Mouse (Mus musculus) adrenal gland, adult 18-20 months (tissue): ENCODE measurements at regions not wholly inside any gene's neighbourhood (a gene's known extent, or its start where the extent isn't known, plus 50 kb on each side); places are given as distances from the start of the nearest gene placed in this dataset.

Source experiments
- DNase-seq, 2 experiments: peaks; one replicate each; pipeline ENCODE4 v3.0.0; 2021 to 2022; ENCODE audit warnings: low spot score in 2 of 2

- DNase-seq = no peak
These were observed 218.4 kb upstream of the Pkn2 start for GRCm38 (mm10) chr3:143100203-143100602.

DNA sequence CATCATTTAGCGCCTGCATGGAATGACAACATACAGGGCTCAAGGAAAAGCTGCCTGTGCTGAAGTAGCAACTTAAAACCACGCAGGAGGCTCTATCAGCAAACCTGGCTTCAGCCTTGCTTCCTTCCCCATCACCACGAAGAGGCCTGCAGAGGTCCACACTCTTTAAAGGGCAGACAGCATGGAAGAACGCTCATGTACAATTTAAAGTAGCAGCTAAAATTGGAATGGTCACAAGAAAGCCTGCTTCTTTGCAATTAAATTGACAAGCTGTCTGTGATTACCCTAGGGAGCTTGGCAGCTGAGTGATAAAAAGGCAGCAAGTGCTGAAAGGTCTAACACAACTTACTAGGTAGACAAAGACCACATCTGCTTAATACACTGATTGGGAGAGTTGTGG is 210.4 kb upstream of the Pkn2 start:
- DNase-seq = no peak

DNA sequence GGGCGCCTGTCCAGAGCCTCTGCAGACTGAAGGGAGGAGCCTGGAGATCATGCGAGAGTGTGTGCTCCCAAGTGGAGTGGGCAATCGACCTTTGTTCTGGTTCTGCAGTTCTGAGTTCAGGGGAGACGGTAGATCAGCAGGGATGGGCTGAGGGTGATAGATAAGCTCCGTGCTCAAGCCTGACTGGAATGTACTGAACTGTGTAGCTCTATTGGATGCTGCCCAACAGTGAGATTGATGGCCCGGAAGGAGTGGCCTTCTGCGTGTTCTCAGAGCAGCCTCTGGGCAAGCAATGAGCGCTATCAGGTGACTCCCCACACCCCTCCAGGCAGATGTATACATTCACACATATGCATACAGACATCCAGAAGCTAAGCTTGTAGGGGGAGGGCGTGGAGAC is 209.1 kb upstream of the Pkn2 start:
- DNase-seq = peak in 1 of 2 experiments; percentile 15

GRCm38 (mm10) chr3:143090316-143090715 is 208.5 kb upstream of the Pkn2 start:
- no peak for DNase-seq

GRCm38 (mm10) chr3:143087786-143088185 is 206.0 kb upstream of the Pkn2 start:
- peak in 1 of 2 experiments; percentile 8 for DNase-seq

DNA sequence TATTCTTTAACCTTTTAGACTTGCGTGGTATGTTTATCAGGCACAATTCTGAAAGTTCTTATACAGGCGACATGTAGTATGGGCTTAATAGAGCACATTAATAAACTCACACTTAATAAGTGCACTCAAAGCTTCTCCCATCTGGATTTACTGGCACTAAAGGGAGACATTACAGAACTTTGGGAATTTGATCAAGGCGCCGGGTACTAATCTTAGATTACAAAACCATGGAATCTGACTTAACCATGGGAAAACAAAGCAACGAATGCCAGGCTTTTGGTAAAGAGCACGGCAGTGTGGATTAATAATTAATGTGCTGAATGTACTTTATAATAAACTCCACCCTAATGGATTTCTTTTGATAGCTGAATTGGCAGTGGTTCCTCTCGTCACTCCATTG is 196.5 kb upstream of the Pkn2 start:
- no peak for DNase-seq

DNA sequence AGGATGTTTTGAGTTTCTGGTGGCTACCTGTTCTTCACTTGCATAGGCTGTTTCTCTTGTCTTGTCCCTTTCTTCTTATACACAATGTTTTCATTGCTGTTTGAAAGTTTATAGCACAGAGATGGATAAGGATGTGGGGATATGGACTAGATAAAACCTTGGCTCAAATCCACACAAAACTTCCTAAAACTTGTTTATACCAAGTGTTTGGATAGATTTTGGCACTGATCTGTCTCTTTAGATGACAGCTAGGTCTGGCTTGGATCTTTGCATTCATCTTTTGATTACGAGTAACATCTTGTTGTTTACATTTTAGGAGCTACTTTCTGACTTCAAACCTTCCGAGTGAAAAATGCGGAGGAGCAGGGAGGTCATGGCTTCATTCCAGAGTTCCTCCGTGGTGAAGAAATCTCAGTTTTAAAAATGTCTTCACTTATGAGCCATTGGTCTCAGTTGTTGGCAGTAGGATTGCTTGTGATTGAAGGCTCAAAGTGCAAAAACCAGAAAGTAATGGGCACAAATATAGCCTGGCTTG is 190.1 kb upstream of the Pkn2 start:
- no peak for DNase-seq

DNA sequence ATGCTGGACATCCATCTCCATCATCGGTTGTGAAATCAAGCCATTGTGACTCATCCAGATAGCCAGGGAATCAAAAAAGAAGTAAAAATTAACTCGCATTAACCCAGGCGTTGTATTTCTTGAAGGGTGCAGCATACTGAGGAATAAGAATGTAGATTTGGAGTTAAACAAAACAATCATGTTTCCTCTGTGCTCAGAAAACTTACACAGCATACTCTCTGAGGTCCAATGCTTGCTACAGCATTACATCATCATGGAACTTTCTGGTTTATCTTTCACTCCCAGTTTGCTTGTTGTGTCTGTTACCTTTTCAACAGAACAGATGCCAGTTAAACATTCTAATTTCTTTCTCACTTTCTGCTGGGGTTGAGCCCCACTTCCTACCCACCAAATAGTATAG is 173.1 kb upstream of the Pkn2 start:
- DNase-seq = peak in 1 of 2 experiments; percentile 12

GRCm38 (mm10) chr3:143053286-143053993 is 171.6 kb upstream of the Pkn2 start:
- no peak for DNase-seq

DNA sequence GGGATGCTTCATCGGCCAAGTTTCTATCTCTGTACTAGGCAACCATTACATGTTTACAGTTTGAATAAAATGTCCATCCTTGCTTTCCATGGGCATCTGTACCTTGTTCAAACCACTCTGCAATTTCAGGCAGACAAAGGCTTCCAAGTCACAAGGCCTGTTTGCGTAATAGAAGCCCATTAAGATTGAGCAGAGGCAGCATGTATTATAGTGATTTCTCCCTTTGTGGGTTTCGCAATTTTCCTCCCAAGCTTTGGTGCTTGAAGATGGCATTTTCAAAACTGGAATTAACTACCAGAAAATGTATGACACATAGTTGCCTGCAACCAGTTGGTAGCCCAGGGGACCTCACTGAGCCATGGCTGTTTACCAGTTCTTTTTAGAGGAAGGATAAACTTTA is 158.9 kb upstream of the Pkn2 start:
- no peak for DNase-seq

- DNase-seq = no peak
These were observed 154.3 kb upstream of the Pkn2 start for GRCm38 (mm10) chr3:143036108-143036507.

DNA sequence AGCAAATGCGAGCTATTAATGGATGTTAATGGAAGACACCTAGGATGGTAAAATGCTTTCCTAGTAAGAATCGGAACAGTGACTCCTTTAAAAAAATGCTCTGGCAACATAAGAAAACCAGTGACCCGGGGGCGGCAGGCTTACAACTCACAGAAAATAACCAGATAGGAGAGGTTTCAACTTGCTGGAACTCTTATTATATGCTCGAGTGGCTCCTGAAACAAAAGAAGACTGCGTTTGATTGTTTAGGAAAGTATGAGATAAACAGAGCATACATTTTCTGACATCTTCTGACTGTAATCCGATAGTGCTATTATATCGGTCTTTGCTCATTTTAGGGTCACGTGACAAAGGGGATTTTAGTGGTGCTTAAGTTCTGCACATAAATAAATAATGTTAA is 152.8 kb upstream of the Pkn2 start:
- no peak for DNase-seq

GRCm38 (mm10) chr3:143022486-143022885 is 140.7 kb upstream of the Pkn2 start:
- no peak for DNase-seq

DNA sequence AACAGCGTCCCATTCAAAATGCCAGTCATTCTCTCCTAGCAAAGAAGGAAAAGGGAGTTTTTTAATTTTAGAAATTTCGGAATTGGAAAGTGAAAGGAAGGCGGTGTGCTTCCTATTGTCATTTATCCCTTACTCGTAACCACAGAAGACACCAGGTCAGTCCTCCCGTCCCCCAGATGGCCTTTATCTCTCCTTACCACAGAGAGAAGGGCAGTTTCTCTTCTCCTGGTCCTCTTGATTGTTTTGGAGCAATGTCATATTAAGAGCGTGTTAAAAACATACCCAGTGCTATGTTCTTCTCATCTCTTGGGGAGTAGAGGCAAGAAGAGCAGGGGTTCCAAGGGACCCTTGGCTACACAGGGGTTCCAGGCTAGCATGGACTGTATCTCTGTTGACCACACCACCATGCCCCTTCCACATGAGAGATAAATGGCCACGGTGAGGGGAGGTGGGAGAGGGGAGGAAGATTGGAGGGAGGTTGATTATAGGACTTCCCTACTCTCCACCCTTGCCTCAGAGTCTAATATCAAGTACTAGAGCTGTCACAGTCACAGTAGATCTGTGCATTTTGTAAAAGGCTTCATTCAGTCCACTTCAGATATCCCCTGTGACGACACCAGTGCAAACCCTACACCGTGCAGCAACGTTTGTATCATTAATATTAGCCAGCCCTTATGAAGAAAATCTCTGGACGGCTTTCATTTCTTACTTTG is 139.5 kb upstream of the Pkn2 start:
- no peak for DNase-seq

DNA sequence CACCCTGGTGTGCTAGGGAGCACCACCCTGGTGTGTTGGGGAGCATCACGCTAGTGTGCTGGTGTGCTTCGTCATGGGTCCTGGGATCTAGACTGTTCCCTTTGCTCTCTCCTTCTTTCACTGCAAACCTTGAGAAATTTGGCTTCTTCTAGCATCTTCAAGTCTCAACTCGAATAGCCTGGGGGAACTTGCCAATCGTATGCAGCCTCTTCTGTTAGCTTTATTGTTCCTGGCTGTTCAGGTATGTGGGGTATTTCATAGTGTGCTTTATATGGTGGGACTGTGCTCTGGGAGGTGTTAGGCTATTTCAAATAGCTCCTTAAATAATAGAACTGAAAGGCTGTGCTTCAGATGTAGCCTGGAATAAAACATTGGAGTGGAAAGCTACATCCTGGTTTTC is 135.7 kb upstream of the Pkn2 start:
- DNase-seq = no peak

DNA sequence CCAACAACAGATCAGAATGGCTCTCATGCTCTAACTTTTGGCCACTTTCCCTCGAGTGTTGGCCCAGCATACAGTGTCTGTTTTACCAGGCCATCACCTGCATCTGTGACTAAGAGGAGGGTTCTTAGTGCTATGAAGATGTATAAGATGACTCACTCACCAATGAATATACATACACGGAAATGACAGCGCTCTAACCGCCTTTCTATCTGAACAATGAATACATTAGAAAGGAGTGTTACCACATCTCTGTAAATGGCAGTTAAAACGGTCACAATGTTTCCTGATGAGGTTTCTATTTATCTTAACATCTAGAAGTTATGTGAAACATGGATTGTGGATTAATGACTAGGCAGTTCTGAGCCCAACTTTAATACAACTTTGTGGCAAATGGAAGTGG is 135.0 kb upstream of the Pkn2 start:
- DNase-seq = no peak

DNA sequence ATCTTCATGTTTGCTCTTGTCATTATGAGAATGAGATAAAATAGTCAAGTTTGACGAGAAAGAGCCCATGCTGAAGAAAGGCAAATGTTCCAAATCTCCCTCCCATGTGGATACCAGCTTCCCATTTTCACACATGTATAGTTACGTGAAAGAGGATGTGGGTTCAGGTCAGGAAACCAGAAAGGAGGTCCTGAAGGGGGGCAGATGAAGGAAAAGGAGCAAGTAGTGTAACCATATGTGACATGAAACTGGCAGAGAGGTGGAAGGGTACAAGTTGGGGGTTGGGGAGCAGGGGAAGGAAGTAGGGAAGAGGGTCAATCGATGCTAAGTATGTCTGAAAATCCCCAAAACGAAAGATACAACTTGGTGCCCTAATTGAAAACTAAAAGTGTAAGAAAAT is 132.6 kb upstream of the Pkn2 start:
- DNase-seq = no peak

- DNase-seq = no peak
These were observed 125.2 kb upstream of the Pkn2 start for GRCm38 (mm10) chr3:143007047-143007446.

DNA sequence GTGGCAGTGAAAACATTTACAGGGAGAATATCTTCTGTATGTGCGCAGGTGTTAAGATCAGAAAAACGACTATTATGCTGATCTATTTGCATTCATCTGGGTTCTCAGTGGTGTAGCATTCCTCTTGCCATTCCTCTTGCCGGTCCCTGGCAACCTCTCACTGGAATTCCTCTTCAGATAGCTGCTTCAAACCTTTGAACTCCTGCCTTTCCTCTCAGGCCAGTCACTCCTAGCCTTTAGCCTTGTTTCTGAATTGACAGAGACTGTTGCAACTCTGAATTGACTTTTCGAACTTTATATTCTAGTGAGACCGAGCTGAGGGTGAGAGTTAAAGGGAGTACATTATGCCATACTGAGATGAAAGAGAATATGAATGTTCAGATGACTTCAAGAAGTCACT is 120.1 kb upstream of the Pkn2 start:
- no peak for DNase-seq

GRCm38 (mm10) chr3:142995981-142996743 is 114.4 kb upstream of the Pkn2 start:
- DNase-seq = no peak

- DNase-seq = no peak
These were observed 102.7 kb upstream of the Pkn2 start for GRCm38 (mm10) chr3:142984547-142984946.

- no peak for DNase-seq
These were observed 99.4 kb upstream of the Pkn2 start for GRCm38 (mm10) chr3:142981221-142981620.
